In genomic region chr4:126741448-126741847, GRCm38 (mm10) we compare ENCODE assay signal across 8 mouse cellular contexts. TPM values are rescaled to one million over a fixed set of nuclear protein-coding genes. Genes with fewer than 3 reads are reported as not detected.
DNase-seq lines count a peak whose midpoint lies in the region; ATAC-seq and TF ChIP-seq lines count a peak whose summit lies in the region.

No protein-coding gene starts in this region.

- 6% methylated on average over 12 of the region's 12 CpGs for WGBS in embryonic facial prominence, embryonic 11.5 days
- WGBS in heart, adult 2 months, result 5% methylated on average over 12 of the region's 12 CpGs
- WGBS in limb, embryonic 13.5 days, result 6% methylated on average over 12 of the region's 12 CpGs
- WGBS in midbrain, embryonic 15.5 days, result 4% methylated on average over 12 of the region's 12 CpGs

- H3K79me2 ChIP-seq in heart, adult 2 months (replicated peaks; ENCODE audit: control insufficient read depth, insufficient read depth, low read length), result no peaks in the 10 kb centered on the region

- ATAC-seq in embryonic facial prominence, embryonic 11.5 days (replicated peaks; ENCODE audit: insufficient number of reproducible peaks, low FRiP score, low TSS enrichment, low read depth), result 0 out of 2 replicates have a peak, but pooled peaks have one; percentile 44
- ATAC-seq in limb, embryonic 13.5 days (ENCODE audit: low FRiP score, low read depth), result peak; percentile 59; the same call in 1 of the 2 replicates
- peak; percentile 62; the same call in 1 of the 2 replicates for ATAC-seq in midbrain, embryonic 15.5 days (replicated peaks)

- 0 out of 2 replicates have a peak, but pooled peaks have one; percentile 35 for TF ChIP-seq EP300 in heart, adult 2 months (IDR thresholded peaks at IDR 0.05; ENCODE audit: insufficient read depth, low read depth, low read length)

- H3K4me3 ChIP-seq in embryonic facial prominence, embryonic 11.5 days (ENCODE audit: low read depth, low read length), result no peak overlapping the region
- no peak overlapping the region for H3K4me3 ChIP-seq in heart, adult 2 months
- H3K4me3 ChIP-seq in limb, embryonic 13.5 days, result no peak overlapping the region
- no peak overlapping the region for H3K4me3 ChIP-seq in midbrain, embryonic 15.5 days

- intact Hi-C loops in heart, adult 2 months (cut with DNase I), result loop anchor here (1.0 to 2.0 kb wide), 3 partner anchors 109 to 187 kb away; no protein-coding TSS in a partner anchor

- peaks cover 21% of the 10 kb centered on the region for H3K27me3 ChIP-seq in embryonic facial prominence, embryonic 11.5 days (ENCODE audit: control insufficient read depth, insufficient read depth, low read length)
- H3K27me3 ChIP-seq in heart, adult 2 months (ENCODE audit: control insufficient read depth, insufficient read depth, low read length), result peaks cover 5% of the 10 kb centered on the region; the same call in 1 of the 2 replicates
- peaks cover 36% of the 10 kb centered on the region for H3K27me3 ChIP-seq in limb, embryonic 13.5 days
- peaks cover 58% of the 10 kb centered on the region for H3K27me3 ChIP-seq in midbrain, embryonic 15.5 days (replicated peaks)

- no peak for TF ChIP-seq POLR2A in heart, adult 2 months (IDR thresholded peaks at IDR 0.05; ENCODE audit: insufficient read depth, low read depth, low read length)

- H3K4me1 ChIP-seq in embryonic facial prominence, embryonic 11.5 days (ENCODE audit: control insufficient read depth, insufficient read depth, low read length), result no peaks in the 10 kb centered on the region
- H3K4me1 ChIP-seq in heart, adult 2 months (ENCODE audit: control insufficient read depth, insufficient read depth, low read length), result no peaks in the 10 kb centered on the region
- H3K4me1 ChIP-seq in limb, embryonic 13.5 days, result peaks cover 15% of the 10 kb centered on the region
- peaks cover under 1% of the 10 kb centered on the region; the same call in 1 of the 2 replicates for H3K4me1 ChIP-seq in midbrain, embryonic 15.5 days

- no peak overlapping the region for H3K9ac ChIP-seq in embryonic facial prominence, embryonic 11.5 days (replicated peaks; ENCODE audit: low read length)
- H3K9ac ChIP-seq in heart, adult 2 months (ENCODE audit: low read depth, low read length), result no peak overlapping the region
- H3K9ac ChIP-seq in limb, embryonic 13.5 days, result 0 out of 2 replicates have a peak overlapping the region, but pooled peaks have one; percentile 48
- no peak overlapping the region for H3K9ac ChIP-seq in midbrain, embryonic 15.5 days

- peak; percentile 99; the same call in 1 of the 2 replicates for TF ChIP-seq CTCF in heart, adult 2 months (IDR thresholded peaks at IDR 0.05)

- peaks cover 5% of the 10 kb centered on the region for H3K36me3 ChIP-seq in embryonic facial prominence, embryonic 11.5 days (replicated peaks; ENCODE audit: control insufficient read depth, insufficient read depth, low read depth, low read length)
- no peaks in the 10 kb centered on the region for H3K36me3 ChIP-seq in heart, adult 2 months (ENCODE audit: control insufficient read depth, insufficient read depth, low read length)
- H3K36me3 ChIP-seq in limb, embryonic 13.5 days, result peaks cover 24% of the 10 kb centered on the region
- H3K36me3 ChIP-seq in midbrain, embryonic 15.5 days (replicated peaks), result peaks cover 16% of the 10 kb centered on the region

- H3K9me3 ChIP-seq in embryonic facial prominence, embryonic 11.5 days (replicated peaks; ENCODE audit: control insufficient read depth, low read length), result no peaks in the 10 kb centered on the region
- no peaks in the 10 kb centered on the region for H3K9me3 ChIP-seq in limb, embryonic 13.5 days
- no peaks in the 10 kb centered on the region for H3K9me3 ChIP-seq in midbrain, embryonic 15.5 days

- H3K4me2 ChIP-seq in embryonic facial prominence, embryonic 11.5 days (ENCODE audit: low read depth, low read length), result no peak overlapping the region
- peak overlapping the region; percentile 37; the same call in 1 of the 2 replicates for H3K4me2 ChIP-seq in limb, embryonic 13.5 days (replicated peaks)
- 0 out of 2 replicates have a peak overlapping the region, but pooled peaks have one; percentile 13 for H3K4me2 ChIP-seq in midbrain, embryonic 15.5 days

- H3K27ac ChIP-seq in embryonic facial prominence, embryonic 11.5 days (replicated peaks; ENCODE audit: low read depth, low read length), result no peak overlapping the region
- H3K27ac ChIP-seq in heart, adult 2 months, result no peak overlapping the region
- no peak overlapping the region for H3K27ac ChIP-seq in limb, embryonic 13.5 days
- no peak overlapping the region for H3K27ac ChIP-seq in midbrain, embryonic 15.5 days

- peak; percentile 80 for DNase-seq in A20 (ENCODE audit: low read depth, low spot score)
- peak; percentile 74 for DNase-seq in adrenal gland, postnatal 25 days
- DNase-seq in embryonic facial prominence, embryonic 11.5 days (ENCODE audit: low spot score), result peak; percentile 92
- DNase-seq in heart, adult 2 months, result peak; percentile 75 to 82
- DNase-seq in kidney, adult 8-10 months, result peak; percentile 66 to 82
- DNase-seq in spleen, postnatal 14 days (ENCODE audit: low spot score in 2 of 2), result peak; percentile 47 to 65

RNA-seq across cellular contexts. Expression of gene Tfap2e, which starts 5.4 kb away (rescaled TPM):
- not detected in 2 replicates for total RNA-seq in adrenal gland, postnatal 25 days (2021)
- not detected in 2 replicates for polyA plus RNA-seq in embryonic facial prominence, embryonic 11.5 days (2014; fragmentation: Nextera tagmentation; extraction: Ambion mirVana)
- not detected for total RNA-seq in heart, adult 2 months (2021)
- 0.12 TPM in 1 of 2 replicates, not detected in the other for polyA plus RNA-seq in heart, adult 2 months (2012; rRNA removed)
- 0.06 TPM in 1 of 2 replicates, not detected in the other for polyA plus RNA-seq in limb, embryonic 13.5 days (2015; fragmentation: Nextera tagmentation; extraction: Ambion mirVana)
- polyA plus RNA-seq in midbrain, embryonic 15.5 days (2015; fragmentation: Nextera tagmentation; extraction: Ambion mirVana), result 0.79 and 0.93 TPM in 2 replicates

RNA-seq across cellular contexts. Expression of gene Ncdn, which starts 11.8 kb away (rescaled TPM):
- 30.5 and 32.3 TPM in 2 replicates for total RNA-seq in adrenal gland, postnatal 25 days (2021)
- 21.2 and 23.3 TPM in 2 replicates for polyA plus RNA-seq in embryonic facial prominence, embryonic 11.5 days (2014; fragmentation: Nextera tagmentation; extraction: Ambion mirVana)
- 10 to 100 TPM; 15.2 to 16.5 TPM for total RNA-seq in heart, adult 2 months (2021)
- polyA plus RNA-seq in heart, adult 2 months (2012; rRNA removed), result 19.5 and 20.1 TPM in 2 replicates
- 31.8 and 34.6 TPM in 2 replicates for polyA plus RNA-seq in limb, embryonic 13.5 days (2015; fragmentation: Nextera tagmentation; extraction: Ambion mirVana)
- 133 TPM in 2 replicates for polyA plus RNA-seq in midbrain, embryonic 15.5 days (2015; fragmentation: Nextera tagmentation; extraction: Ambion mirVana)

RNA-seq across cellular contexts. Expression of gene AU040320, which starts 11.9 kb away (rescaled TPM):
- 41.6 and 46.4 TPM in 2 replicates for total RNA-seq in adrenal gland, postnatal 25 days (2021)
- polyA plus RNA-seq in embryonic facial prominence, embryonic 11.5 days (2014; fragmentation: Nextera tagmentation; extraction: Ambion mirVana), result 16.4 and 18.3 TPM in 2 replicates
- total RNA-seq in heart, adult 2 months (2021), result 10 to 100 TPM; 26.7 to 35.5 TPM
- polyA plus RNA-seq in heart, adult 2 months (2012; rRNA removed), result 27.6 and 28.8 TPM in 2 replicates
- polyA plus RNA-seq in limb, embryonic 13.5 days (2015; fragmentation: Nextera tagmentation; extraction: Ambion mirVana), result 16.9 and 17.6 TPM in 2 replicates
- polyA plus RNA-seq in midbrain, embryonic 15.5 days (2015; fragmentation: Nextera tagmentation; extraction: Ambion mirVana), result 40.5 and 41.4 TPM in 2 replicates
